8 mouse cellular contexts compared by ENCODE assay signal in genomic region chr11:119083724-119084445, GRCm38 (mm10). TPM values are rescaled to one million over a fixed set of nuclear protein-coding genes. Genes with fewer than 3 reads are reported as not detected.
DNase-seq lines count a peak whose midpoint lies in the region; ATAC-seq and TF ChIP-seq lines count a peak whose summit lies in the region.

No protein-coding gene starts in this region.

- peak overlapping the region; percentile 89; the same call in 1 of the 2 replicates for H3K9ac ChIP-seq in heart, postnatal 0 days (replicated peaks; ENCODE audit: low read depth, low read length)
- peak overlapping the region; percentile 91 for H3K9ac ChIP-seq in lung, embryonic 14.5 days
- H3K9ac ChIP-seq in neural tube, embryonic 14.5 days (replicated peaks; ENCODE audit: low read depth, low read length), result peak overlapping the region; percentile 89

- H3K27ac ChIP-seq in heart, postnatal 0 days (ENCODE audit: low read depth), result peak overlapping the region; percentile 99
- no peak overlapping the region for H3K27ac ChIP-seq in lung, embryonic 14.5 days (ENCODE audit: low read depth)
- no peak overlapping the region for H3K27ac ChIP-seq in neural tube, embryonic 14.5 days (ENCODE audit: low read depth, low read length)

- peaks cover 15% of the 10 kb centered on the region for H3K36me3 ChIP-seq in heart, postnatal 0 days (replicated peaks; ENCODE audit: control insufficient read depth, insufficient read depth, low read length)
- H3K36me3 ChIP-seq in lung, embryonic 14.5 days (ENCODE audit: insufficient read depth), result peaks cover 32% of the 10 kb centered on the region
- peaks cover 27% of the 10 kb centered on the region for H3K36me3 ChIP-seq in neural tube, embryonic 14.5 days (ENCODE audit: control insufficient read depth, insufficient read depth, low read length)

- peak; percentile 57 to 58 for DNase-seq in B cell, adult 2 months
- peak; percentile 51 for DNase-seq in Muller cell, postnatal 12 days (ENCODE audit: inconsistent ontology term)
- peak; percentile 27 for DNase-seq in embryo, embryonic 10 days (ENCODE audit: low spot score)
- peak; percentile 48 for DNase-seq in heart, postnatal 0 days (ENCODE audit: low spot score)
- peak; percentile 76 for DNase-seq in kidney, postnatal 10 days
- peak; percentile 64 for DNase-seq in lung, embryonic 14.5 days
- DNase-seq in frontal cortex, postnatal 36 days (ENCODE audit: low spot score in 2 of 2), result no peak

- H3K4me1 ChIP-seq in heart, postnatal 0 days (ENCODE audit: control insufficient read depth, insufficient read depth), result peaks cover 26% of the 10 kb centered on the region
- peaks cover 42% of the 10 kb centered on the region for H3K4me1 ChIP-seq in lung, embryonic 14.5 days (ENCODE audit: insufficient read depth)
- H3K4me1 ChIP-seq in neural tube, embryonic 14.5 days (ENCODE audit: control insufficient read depth, insufficient read depth, low read length), result peaks cover 41% of the 10 kb centered on the region

- H3K9me3 ChIP-seq in heart, postnatal 0 days (replicated peaks; ENCODE audit: control insufficient read depth, low read length), result no peaks in the 10 kb centered on the region
- no peaks in the 10 kb centered on the region for H3K9me3 ChIP-seq in lung, embryonic 14.5 days (ENCODE audit: low read depth, low read length)
- no peaks in the 10 kb centered on the region for H3K9me3 ChIP-seq in neural tube, embryonic 14.5 days (ENCODE audit: control insufficient read depth, low read length)

- TF ChIP-seq CTCF in heart, postnatal 0 days (IDR thresholded peaks at IDR 0.05; ENCODE audit: low read depth), result no peak
- TF ChIP-seq CTCF in lung, embryonic 14.5 days (IDR thresholded peaks at IDR 0.05; ENCODE audit: low read depth), result peak; percentile 33; the same call in 1 of the 2 replicates

- TF ChIP-seq EP300 in heart, postnatal 0 days (IDR thresholded peaks at IDR 0.05; ENCODE audit: low read depth), result no peak

- no peak for ATAC-seq in heart, postnatal 0 days (ENCODE audit: insufficient read depth, low read depth)
- ATAC-seq in lung, embryonic 14.5 days (ENCODE audit: insufficient read depth), result no peak
- ATAC-seq in neural tube, embryonic 14.5 days (ENCODE audit: low read depth), result no peak

- peaks cover 19% of the 10 kb centered on the region for H3K27me3 ChIP-seq in heart, postnatal 0 days (ENCODE audit: control insufficient read depth, insufficient read depth, low read length)
- peaks cover 27% of the 10 kb centered on the region for H3K27me3 ChIP-seq in lung, embryonic 14.5 days (ENCODE audit: insufficient read depth, low read length)
- H3K27me3 ChIP-seq in neural tube, embryonic 14.5 days (ENCODE audit: control insufficient read depth, insufficient read depth, low read length), result peaks cover 40% of the 10 kb centered on the region

- peak overlapping the region; percentile 95 for H3K4me2 ChIP-seq in heart, postnatal 0 days (ENCODE audit: low read depth, low read length)
- peak overlapping the region; percentile 95 for H3K4me2 ChIP-seq in lung, embryonic 14.5 days
- peak overlapping the region; percentile 99 for H3K4me2 ChIP-seq in neural tube, embryonic 14.5 days (ENCODE audit: low read depth, low read length)

- H3K4me3 ChIP-seq in heart, postnatal 0 days (ENCODE audit: low read depth, low read length), result peak overlapping the region; percentile 91
- H3K4me3 ChIP-seq in lung, embryonic 14.5 days (ENCODE audit: low read depth, low read length), result peak overlapping the region; percentile 95
- H3K4me3 ChIP-seq in neural tube, embryonic 14.5 days (ENCODE audit: low read depth, low read length), result peak overlapping the region; percentile 96

- 18% methylated on average over 28 of the region's 28 CpGs for WGBS in heart, postnatal 0 days
- 6% methylated on average over 28 of the region's 28 CpGs for WGBS in lung, embryonic 14.5 days
- 3% methylated on average over 28 of the region's 28 CpGs for WGBS in neural tube, embryonic 14.5 days

RNA-seq across cellular contexts. Expression of gene Cbx4, which starts 2.1 kb away (rescaled TPM):
- total RNA-seq in heart, postnatal 0 days (2014; rRNA removed; ENCODE audit: low replicate concordance), result 12.1 and 23.1 TPM in 2 replicates
- 6.8 and 8.2 TPM in 2 replicates for polyA plus RNA-seq in heart, postnatal 0 days (2015; fragmentation: Nextera tagmentation; extraction: Ambion mirVana)
- polyA plus RNA-seq in lung, embryonic 14.5 days (2014; fragmentation: Nextera tagmentation; extraction: Ambion mirVana), result 13.1 and 13.8 TPM in 2 replicates
- 14.5 and 15.1 TPM in 2 replicates for polyA plus RNA-seq in neural tube, embryonic 14.5 days (2014; fragmentation: Nextera tagmentation; extraction: Ambion mirVana)

RNA-seq across cellular contexts. Expression of gene Cbx8, which starts 43.1 kb away (rescaled TPM):
- 1.6 and 3.2 TPM in 2 replicates for total RNA-seq in heart, postnatal 0 days (2014; rRNA removed; ENCODE audit: low replicate concordance)
- 5.1 and 7.0 TPM in 2 replicates for polyA plus RNA-seq in heart, postnatal 0 days (2015; fragmentation: Nextera tagmentation; extraction: Ambion mirVana)
- polyA plus RNA-seq in lung, embryonic 14.5 days (2014; fragmentation: Nextera tagmentation; extraction: Ambion mirVana), result 8.5 and 8.8 TPM in 2 replicates
- 7.7 and 10.1 TPM in 2 replicates for polyA plus RNA-seq in neural tube, embryonic 14.5 days (2014; fragmentation: Nextera tagmentation; extraction: Ambion mirVana)

Comparison
In these comparisons a context has a peak if more than half of its experiments do, and no peak if none do; other contexts are left out.
1. DNase-seq: peak in B cell, adult 2 months (2 of 2), Muller cell, postnatal 12 days (single experiment), embryo, embryonic 10 days (single experiment), heart, postnatal 0 days (single experiment), kidney, postnatal 10 days (single experiment) and lung, embryonic 14.5 days (single experiment); none in frontal cortex, postnatal 36 days (0 of 2).
2. Peak in every context shown above with its lines, with median percentiles within 50 percentile points of each other: H3K4me2 ChIP-seq, H3K4me3 ChIP-seq and H3K9ac ChIP-seq.